ENCODE assay signal across 7 mouse cellular contexts in genomic region chr16:21795071-21795470, GRCm38 (mm10). TPM values are rescaled to one million over a fixed set of nuclear protein-coding genes. Genes with fewer than 3 reads are reported as not detected.
DNase-seq lines count a peak whose midpoint lies in the region; ATAC-seq and TF ChIP-seq lines count a peak whose summit lies in the region.

No protein-coding gene starts in this region.

- no peak for ATAC-seq in lung, embryonic 16.5 days (ENCODE audit: low read depth)
- ATAC-seq in limb, embryonic 15.5 days (ENCODE audit: insufficient number of reproducible peaks, low FRiP score, low TSS enrichment, low read depth): no peak
- no peak for ATAC-seq in stomach, embryonic 16.5 days (ENCODE audit: insufficient read depth, low FRiP score)

- no peak for TF ChIP-seq POLR2A in embryonic fibroblast, embryonic 13.5 days (IDR thresholded peaks at IDR 0.05; ENCODE audit: low read depth, low read length)

- no peak overlapping the region for H3K27ac ChIP-seq in lung, embryonic 16.5 days (ENCODE audit: low read length)
- no peak overlapping the region for H3K27ac ChIP-seq in embryonic fibroblast, embryonic 13.5 days (ENCODE audit: insufficient read depth, low read length)
- no peak overlapping the region for H3K27ac ChIP-seq in limb, embryonic 15.5 days
- H3K27ac ChIP-seq in stomach, embryonic 16.5 days (ENCODE audit: low read length): no peak overlapping the region

- 15% methylated on average over 5 of the region's 5 CpGs for WGBS in lung, embryonic 16.5 days
- WGBS in limb, embryonic 15.5 days: 13% methylated on average over 5 of the region's 5 CpGs
- whole genome bisulfite sequencing in stomach, embryonic 16.5 days: 22% methylated on average over 5 of the region's 5 CpGs

- no peaks in the 10 kb centered on the region for H3K9me3 ChIP-seq in lung, embryonic 16.5 days (ENCODE audit: control insufficient read depth, low read length)
- H3K9me3 ChIP-seq in limb, embryonic 15.5 days: no peaks in the 10 kb centered on the region
- no peaks in the 10 kb centered on the region for H3K9me3 ChIP-seq in stomach, embryonic 16.5 days (replicated peaks; ENCODE audit: control insufficient read depth, low read length)

- TF ChIP-seq CTCF in embryonic fibroblast, embryonic 13.5 days (IDR thresholded peaks at IDR 0.05; ENCODE audit: borderline replicate concordance, insufficient read depth, low read length): no peak

- DNase-seq in lung, postnatal 36 days: no peak
- no peak for DNase-seq in layer of hippocampus, postnatal 14 days (ENCODE audit: low spot score in 2 of 2)
- no peak for DNase-seq in spleen, postnatal 10 days (ENCODE audit: low spot score in 2 of 2)

- no peak overlapping the region for H3K9ac ChIP-seq in lung, embryonic 16.5 days (ENCODE audit: low read length)
- no peak overlapping the region for H3K9ac ChIP-seq in limb, embryonic 15.5 days
- no peak overlapping the region for H3K9ac ChIP-seq in stomach, embryonic 16.5 days (ENCODE audit: low read length)

- H3K4me3 ChIP-seq in lung, embryonic 16.5 days (ENCODE audit: low read length): peak overlapping the region; percentile 89
- H3K4me3 ChIP-seq in embryonic fibroblast, embryonic 13.5 days (ENCODE audit: insufficient read depth, low read length): peak overlapping the region; percentile 88; the same call in 1 of the 2 replicates
- H3K4me3 ChIP-seq in limb, embryonic 15.5 days: peak overlapping the region; percentile 86
- peak overlapping the region; percentile 72 for H3K4me3 ChIP-seq in stomach, embryonic 16.5 days (replicated peaks; ENCODE audit: low read length)

- H3K4me2 ChIP-seq in lung, embryonic 16.5 days (ENCODE audit: low read depth, low read length): peak overlapping the region; percentile 80
- peak overlapping the region; percentile 83 for H3K4me2 ChIP-seq in limb, embryonic 15.5 days
- H3K4me2 ChIP-seq in stomach, embryonic 16.5 days (ENCODE audit: low read depth, low read length): peak overlapping the region; percentile 88

- H3K4me1 ChIP-seq in lung, embryonic 16.5 days (replicated peaks; ENCODE audit: control insufficient read depth, insufficient read depth, low read length): peaks cover 2% of the 10 kb centered on the region; the same call in 1 of the 2 replicates
- no peaks in the 10 kb centered on the region for H3K4me1 ChIP-seq in embryonic fibroblast, embryonic 13.5 days (ENCODE audit: control insufficient read depth, insufficient read depth, low read length)
- peaks cover 7% of the 10 kb centered on the region; the same call in 1 of the 2 replicates for H3K4me1 ChIP-seq in limb, embryonic 15.5 days
- H3K4me1 ChIP-seq in stomach, embryonic 16.5 days (ENCODE audit: control insufficient read depth, insufficient read depth, low read length): 0 out of 2 replicates have a peak, but pooled peaks cover 3% of the 10 kb centered on the region

- peaks cover 5% of the 10 kb centered on the region; the same call in 1 of the 2 replicates for H3K36me3 ChIP-seq in lung, embryonic 16.5 days (ENCODE audit: control insufficient read depth, insufficient read depth, low read length)
- H3K36me3 ChIP-seq in limb, embryonic 15.5 days: peaks cover 7% of the 10 kb centered on the region
- no peaks in the 10 kb centered on the region for H3K36me3 ChIP-seq in stomach, embryonic 16.5 days (ENCODE audit: control insufficient read depth, insufficient read depth, low read length)

- no peaks in the 10 kb centered on the region for H3K27me3 ChIP-seq in lung, embryonic 16.5 days (ENCODE audit: control insufficient read depth, insufficient read depth, low read depth, low read length)
- no peaks in the 10 kb centered on the region for H3K27me3 ChIP-seq in limb, embryonic 15.5 days
- no peaks in the 10 kb centered on the region for H3K27me3 ChIP-seq in stomach, embryonic 16.5 days (ENCODE audit: control insufficient read depth, insufficient read depth, low read length)

RNA-seq across cellular contexts. Expression of gene Map3k13, which starts 0.9 kb away (rescaled TPM):
- 0.44 and 0.47 TPM in 2 replicates for polyA plus RNA-seq in lung, embryonic 16.5 days (2015; fragmentation: Nextera tagmentation; extraction: Ambion mirVana)
- polyA plus RNA-seq in embryonic fibroblast, embryonic 13.5 days (2011; ENCODE audit: insufficient read length, low read depth, missing spikeins): 0.92 and 0.97 TPM in 2 replicates
- 0.55 and 0.61 TPM in 2 replicates for polyA plus RNA-seq in limb, embryonic 15.5 days (2015; fragmentation: Nextera tagmentation; extraction: Ambion mirVana)
- 1.2 and 1.3 TPM in 2 replicates for polyA plus RNA-seq in stomach, embryonic 16.5 days (2015; fragmentation: Nextera tagmentation; extraction: Ambion mirVana)
- 10 to 100 TPM; 14.7 to 15.1 TPM for total RNA-seq in layer of hippocampus, postnatal 14 days (2021)

RNA-seq across cellular contexts. Expression of gene Ehhadh, which starts 7.5 kb away (rescaled TPM):
- 2.4 and 2.6 TPM in 2 replicates for polyA plus RNA-seq in lung, embryonic 16.5 days (2015; fragmentation: Nextera tagmentation; extraction: Ambion mirVana)
- polyA plus RNA-seq in embryonic fibroblast, embryonic 13.5 days (2011; ENCODE audit: insufficient read length, low read depth, missing spikeins): 2.9 and 3.4 TPM in 2 replicates
- polyA plus RNA-seq in limb, embryonic 15.5 days (2015; fragmentation: Nextera tagmentation; extraction: Ambion mirVana): 2.4 and 2.7 TPM in 2 replicates
- polyA plus RNA-seq in stomach, embryonic 16.5 days (2015; fragmentation: Nextera tagmentation; extraction: Ambion mirVana): 5.7 and 6.4 TPM in 2 replicates
- total RNA-seq in layer of hippocampus, postnatal 14 days (2021): 1 to 10 TPM; 1.3 to 1.7 TPM
